Mouse (Mus musculus) myocyte (in vitro differentiated cells): Measurements from ENCODE around the gene Rpusd4. TPM values are rescaled to one million over a fixed set of nuclear protein-coding genes. Genes with fewer than 3 reads are reported as not detected.

Source experiments
- H3K27me3 ChIP-seq: one replicate; pipeline ENCODE4 v1.6.1; 2011; ENCODE audit not compliant: control insufficient read depth, insufficient read depth, insufficient read length
- H3K36me3 ChIP-seq: one replicate; pipeline ENCODE4 v1.6.1; 2011; ENCODE audit not compliant: control insufficient read depth, insufficient read depth
- H3K4me2 ChIP-seq: one replicate; pipeline ENCODE4 v1.6.1; 2011; ENCODE audit warnings: low read depth, control low read depth
- H3K4me3 ChIP-seq: one replicate; pipeline ENCODE4 v1.5.1; 2011; ENCODE audit warnings: mild to moderate bottlenecking, control low read depth, moderate library complexity
- H3K79me2 ChIP-seq: one replicate; pipeline ENCODE4 v1.6.1; 2011; ENCODE audit not compliant: control insufficient read depth, insufficient read depth
- H3ac ChIP-seq: one replicate; pipeline ENCODE4 v1.6.1; 2011; ENCODE audit not compliant: control insufficient read depth, insufficient read length
- CEBPB ChIP-seq: IDR thresholded peaks from 2 replicates; pipeline ENCODE4 v1.6.1; 2011; ENCODE audit warnings: mild to moderate bottlenecking, moderate library complexity; ENCODE audit not compliant: poor library complexity, insufficient read depth, severe bottlenecking
- E2F4 ChIP-seq: IDR thresholded peaks from one replicate; pipeline ENCODE4 v1.6.1; 2011; ENCODE audit warnings: mild to moderate bottlenecking, control low read depth, moderate library complexity; ENCODE audit not compliant: insufficient read depth
- MAX ChIP-seq: IDR thresholded peaks from one replicate; pipeline ENCODE4 v1.6.1; 2011; ENCODE audit warnings: low read depth, mild to moderate bottlenecking, control low read depth
- MYOD1 ChIP-seq, 3 experiments: IDR thresholded peaks; one replicate each; pipeline ENCODE4 v1.6.1; 2011; ENCODE audit warnings: control low read depth in 2 of 3, low read depth in 2 of 3, mild to moderate bottlenecking in 2 of 3, moderate library complexity in 1 of 3; ENCODE audit not compliant: insufficient read length in 2 of 3, control insufficient read depth in 1 of 3
- MYOG ChIP-seq, 3 experiments: IDR thresholded peaks; one replicate each; pipeline ENCODE4 v1.6.1; 2011; ENCODE audit warnings: control low read depth in 2 of 3, low read depth in 2 of 3, mild to moderate bottlenecking in 2 of 3; ENCODE audit not compliant: insufficient read length in 2 of 3, control insufficient read depth in 1 of 3, insufficient read depth in 1 of 3
- POLR2A ChIP-seq: IDR thresholded peaks from one replicate; pipeline ENCODE4 v1.6.1; 2011; ENCODE audit warnings: low read depth, mild to moderate bottlenecking, control low read depth, moderate library complexity; ENCODE audit not compliant: insufficient read length
- POLR2AphosphoS2 ChIP-seq: IDR thresholded peaks from one replicate; pipeline ENCODE4 v1.6.1; 2011; ENCODE audit warnings: low read depth, control low read depth; ENCODE audit not compliant: insufficient read length
- REST ChIP-seq: IDR thresholded peaks from one replicate; pipeline ENCODE4 v1.6.1; 2011; ENCODE audit warnings: mild to moderate bottlenecking, control low read depth, moderate library complexity; ENCODE audit not compliant: insufficient read depth, insufficient read length
- SRF ChIP-seq: IDR thresholded peaks from one replicate; pipeline ENCODE4 v1.6.1; 2011; ENCODE audit warnings: low read depth; ENCODE audit not compliant: control insufficient read depth, insufficient read length
- TCF12 ChIP-seq: IDR thresholded peaks from one replicate; pipeline ENCODE4 v1.6.1; 2011; ENCODE audit warnings: mild to moderate bottlenecking, control low read depth; ENCODE audit not compliant: poor library complexity, insufficient read depth, severe bottlenecking
- TCF3 ChIP-seq: IDR thresholded peaks from one replicate; pipeline ENCODE4 v1.6.1; 2011; ENCODE audit warnings: low read depth, control low read depth; ENCODE audit not compliant: insufficient read length
- USF1 ChIP-seq: IDR thresholded peaks from one replicate; pipeline ENCODE4 v1.6.1; 2011; ENCODE audit warnings: low read depth, mild to moderate bottlenecking, control low read depth, moderate library complexity
- polyA plus RNA-seq: library from polyadenylated mRNA; unstranded; fragments of >200 nt; fragmentation: generic; extraction: Trizol; gene quantifications from one replicate; pipeline ENCODE4 v1.2.1, GENCODE M21; 2012; ENCODE audit warnings: missing spikeins

Rpusd4 gene
- polyA plus RNA-seq, 1 experiment: 13.2 TPM

GRCm38 (mm10) chr9:35314254-35314653 is 46.6 kb downstream of the Rpusd4 start:
- TF ChIP-seq MAX (no peak), POLR2A (no peak), CEBPB (no peak), E2F4 (no peak), REST (no peak), TCF12 (no peak), TCF3 (no peak), SRF (no peak), MYOG (IDR thresholded peaks at IDR 0.05; ENCODE audit: control insufficient read depth in 1 of 3, insufficient read depth in 1 of 3, insufficient read length in 2 of 3, low read depth in 2 of 3) (no peak)
- H3ac ChIP-seq: no peak overlapping the region
- no peaks in the 10 kb centered on the region for H3K27me3 ChIP-seq
- H3K79me2 ChIP-seq: no peaks in the 10 kb centered on the region
- no peaks in the 10 kb centered on the region for H3K36me3 ChIP-seq
- no peak overlapping the region for H3K4me3 ChIP-seq
- H3K4me2 ChIP-seq: no peak overlapping the region

GRCm38 (mm10) chr9:35316771-35317211 is 49.1 kb downstream of the Rpusd4 start:
- no peaks in the 10 kb centered on the region for H3K36me3 ChIP-seq
- H3K4me3 ChIP-seq: no peak overlapping the region
- no peak overlapping the region for H3ac ChIP-seq
- H3K79me2 ChIP-seq: no peaks in the 10 kb centered on the region
- H3K4me2 ChIP-seq: no peak overlapping the region
- TF ChIP-seq MYOD1 (IDR thresholded peaks at IDR 0.05; ENCODE audit: control insufficient read depth in 1 of 3, insufficient read length in 2 of 3, low read depth in 2 of 3) (peak in 1 of 3 experiments; percentile 50), POLR2AphosphoS2 (no peak), MYOG (IDR thresholded peaks at IDR 0.05; ENCODE audit: control insufficient read depth in 1 of 3, insufficient read depth in 1 of 3, insufficient read length in 2 of 3, low read depth in 2 of 3) (peak in 1 of 3 experiments; percentile 22)
- H3K27me3 ChIP-seq: no peaks in the 10 kb centered on the region

- Histone ChIP-seq H3K27me3 (no peaks in the 10 kb centered on the region), H3K79me2 (no peaks in the 10 kb centered on the region), H3K4me2 (no peak overlapping the region), H3K4me3 (no peak overlapping the region), H3K36me3 (no peaks in the 10 kb centered on the region), H3ac (no peak overlapping the region)
- TF ChIP-seq TCF12: no peak
Measured at GRCm38 (mm10) chr9:35317233-35317980, 49.7 kb downstream of the Rpusd4 start.

- no peak overlapping the region for H3ac ChIP-seq
- no peak overlapping the region for H3K4me2 ChIP-seq
- H3K36me3 ChIP-seq: no peaks in the 10 kb centered on the region
- no peak overlapping the region for H3K4me3 ChIP-seq
- H3K79me2 ChIP-seq: no peaks in the 10 kb centered on the region
- H3K27me3 ChIP-seq: no peaks in the 10 kb centered on the region
- TF ChIP-seq MYOG (IDR thresholded peaks at IDR 0.05; ENCODE audit: control insufficient read depth in 1 of 3, insufficient read depth in 1 of 3, insufficient read length in 2 of 3, low read depth in 2 of 3) (no peak), TCF3 (no peak), POLR2AphosphoS2 (no peak), MYOD1 (IDR thresholded peaks at IDR 0.05; ENCODE audit: control insufficient read depth in 1 of 3, insufficient read length in 2 of 3, low read depth in 2 of 3) (no peak), E2F4 (no peak), SRF (no peak), CEBPB (no peak), REST (no peak), USF1 (no peak), MAX (no peak), POLR2A (no peak), TCF12 (no peak)
Measured at GRCm38 (mm10) chr9:35318537-35319172, 51.0 kb downstream of the Rpusd4 start.

- H3ac ChIP-seq: no peak overlapping the region
- H3K79me2 ChIP-seq: no peaks in the 10 kb centered on the region
- H3K4me3 ChIP-seq: no peak overlapping the region
- H3K36me3 ChIP-seq: no peaks in the 10 kb centered on the region
- H3K27me3 ChIP-seq: no peaks in the 10 kb centered on the region
- TF ChIP-seq POLR2AphosphoS2 (no peak), MYOD1 (IDR thresholded peaks at IDR 0.05; ENCODE audit: control insufficient read depth in 1 of 3, insufficient read length in 2 of 3, low read depth in 2 of 3) (no peak), TCF3 (no peak), MYOG (IDR thresholded peaks at IDR 0.05; ENCODE audit: control insufficient read depth in 1 of 3, insufficient read depth in 1 of 3, insufficient read length in 2 of 3, low read depth in 2 of 3) (no peak), SRF (no peak), TCF12 (no peak), MAX (no peak), REST (no peak), USF1 (no peak), CEBPB (no peak), POLR2A (no peak), E2F4 (no peak)
- H3K4me2 ChIP-seq: no peak overlapping the region
Measured at GRCm38 (mm10) chr9:35320288-35320687, 52.6 kb downstream of the Rpusd4 start.
